In the genomic region with DNA sequence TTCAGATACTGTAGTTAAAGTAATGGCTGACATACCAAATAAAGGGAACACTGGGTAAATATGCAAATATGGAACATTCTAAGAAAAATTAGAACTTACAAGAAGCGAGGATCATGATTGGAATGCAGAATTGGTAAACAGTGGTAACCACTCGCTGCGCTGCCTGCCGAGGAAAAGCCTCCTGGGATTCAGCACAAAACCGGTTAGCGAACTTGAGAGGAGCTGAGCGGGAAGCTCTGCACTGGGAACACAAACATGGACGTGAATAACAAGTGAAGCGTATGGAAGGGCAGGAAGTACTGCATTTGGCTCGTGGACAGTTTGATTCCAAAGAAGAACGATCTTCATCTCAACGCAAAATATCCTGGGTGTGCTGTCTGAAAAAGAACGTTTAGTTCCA, we compare ENCODE assay signal across 12 mouse cellular contexts.
DNase-seq lines count a peak whose midpoint lies in the region; ATAC-seq lines count a peak whose summit lies in the region.
"Had no signal": no experiment of that assay in that cellular context is flagged by ENCODE, and none has a peak within 500 bp of the region (broad histone marks: within the 10 kb centered on the region; RNA-seq: fewer than 3 reads in every experiment).

No protein-coding gene starts in this region.

- H3K27me3 ChIP-seq in kidney, embryonic 16.5 days (ENCODE audit: insufficient read depth, low read length) = no peaks in the 10 kb centered on the region
- H3K27me3 ChIP-seq in intestine, embryonic 15.5 days (replicated peaks) = no peaks in the 10 kb centered on the region

- H3K4me3 ChIP-seq in kidney, embryonic 16.5 days (ENCODE audit: low read length) = no peak overlapping the region
- H3K4me3 ChIP-seq in intestine, embryonic 15.5 days (replicated peaks) = no peak overlapping the region

- no peaks in the 10 kb centered on the region for H3K36me3 ChIP-seq in kidney, embryonic 16.5 days (ENCODE audit: insufficient read depth, low read length)
- H3K36me3 ChIP-seq in intestine, embryonic 15.5 days = no peaks in the 10 kb centered on the region

- 0 out of 2 replicates have a peak overlapping the region, but pooled peaks have one; percentile 4 for H3K4me2 ChIP-seq in kidney, embryonic 16.5 days (replicated peaks; ENCODE audit: low read depth, low read length)
- H3K4me2 ChIP-seq in intestine, embryonic 15.5 days (replicated peaks) = peak overlapping the region; percentile 31

- no peak for DNase-seq in kidney, postnatal 25 days
- DNase-seq in R1 (ENCODE audit: low read depth, low spot score) = peak; percentile 49
- peak; percentile 42 for DNase-seq in embryo, embryonic 11 days
- no peak for DNase-seq in adipocyte (ENCODE audit: low spot score)
- DNase-seq in yolk sac, embryonic 10.5 days (ENCODE audit: low spot score) = no peak
- DNase-seq: adrenal gland, postnatal 36 days; cerebellum, adult 9-11 months; lung, postnatal 10 days; thymus, postnatal 25 days had no signal

- H3K9ac ChIP-seq in kidney, embryonic 16.5 days (replicated peaks; ENCODE audit: low read length) = no peak overlapping the region
- no peak overlapping the region for H3K9ac ChIP-seq in intestine, embryonic 15.5 days

- 39% methylated on average over 13 of the region's 13 CpGs for whole genome bisulfite sequencing in kidney, embryonic 16.5 days
- 26% methylated on average over 13 of the region's 13 CpGs for WGBS in intestine, embryonic 15.5 days

- no peak overlapping the region for H3K27ac ChIP-seq in kidney, embryonic 16.5 days (ENCODE audit: low read length)
- H3K27ac ChIP-seq in intestine, embryonic 15.5 days = no peak overlapping the region

- no peak for ATAC-seq in kidney, embryonic 16.5 days (ENCODE audit: low FRiP score, low TSS enrichment)
- ATAC-seq in intestine, embryonic 15.5 days = no peak
- ATAC-seq: inflammation-experienced regulatory T-cells, adult 6 months had no signal

- no peaks in the 10 kb centered on the region for H3K9me3 ChIP-seq in kidney, embryonic 16.5 days (ENCODE audit: low read length)
- no peaks in the 10 kb centered on the region for H3K9me3 ChIP-seq in intestine, embryonic 15.5 days

- H3K4me1 ChIP-seq in kidney, embryonic 16.5 days (ENCODE audit: insufficient read depth, low read length) = no peaks in the 10 kb centered on the region
- H3K4me1 ChIP-seq in intestine, embryonic 15.5 days (replicated peaks) = no peaks in the 10 kb centered on the region

Comparison
In these comparisons a context has a peak if more than half of its experiments do, and no peak if none do; other contexts are left out.
1. DNase-seq: peak in R1 (single experiment) and embryo, embryonic 11 days (single experiment); none in kidney, postnatal 25 days (0 of 2), adipocyte (single experiment) and yolk sac, embryonic 10.5 days (single experiment).